Mouse (Mus musculus) bone marrow, adult 2 months (tissue): Measurements from ENCODE around the gene Eif4e.

Source experiments
- CTCF ChIP-seq: fragments of 200-500 bp; IDR thresholded peaks from 2 replicates; pipeline ENCODE4 v1.5.1; 2011; ENCODE audit warnings: low read length, control low read depth; ENCODE audit not compliant: control insufficient read depth, insufficient read depth
- POLR2A ChIP-seq: fragments of 200-500 bp; IDR thresholded peaks from 2 replicates; pipeline ENCODE4 v1.6.1; 2011; ENCODE audit warnings: low read depth, mild to moderate bottlenecking, control low read depth, low read length, borderline replicate concordance; ENCODE audit not compliant: control insufficient read depth

GRCm38 (mm10) chr3:138542621-138543020 lies 16.6 kb downstream of the Eif4e start:
- TF ChIP-seq CTCF = no peak
- TF ChIP-seq POLR2A = no peak
